Mouse (Mus musculus) forebrain, embryonic 10.5 days (tissue): Measurements from ENCODE around the gene Phkb. TPM values are rescaled to one million over a fixed set of nuclear protein-coding genes. Genes with fewer than 3 reads are reported as not detected.
"Not testable (repeated sequence)": the region's sequence is repeated elsewhere in the genome, so short reads cannot be mapped to it uniquely, and the experiment has no call there.

Experiments used
- DNase-seq: peaks from one replicate; pipeline ENCODE4 v3.0.0-alpha.2; 2017; ENCODE audit warnings: low spot score; ENCODE audit errors: extremely low spot score
- H3K27ac ChIP-seq: fragments of 300-500 bp; sonication (generic); 2 replicates; pipeline ENCODE4 v1.5.1; 2016; ENCODE audit warnings: mild to moderate bottlenecking
- H3K27me3 ChIP-seq: fragments of 300-500 bp; sonication (generic); 2 replicates; pipeline ENCODE4 v1.6.1; 2016; ENCODE audit warnings: mild to moderate bottlenecking; ENCODE audit not compliant: poor library complexity, severe bottlenecking
- H3K36me3 ChIP-seq: fragments of 300-500 bp; sonication (generic); replicated peaks from 2 replicates; pipeline ENCODE4 v1.6.1; 2016; ENCODE audit warnings: mild to moderate bottlenecking, moderate library complexity
- H3K4me1 ChIP-seq: fragments of 300-500 bp; sonication (generic); 2 replicates; pipeline ENCODE4 v1.6.1; 2016
- H3K4me3 ChIP-seq: fragments of 300-500 bp; sonication (generic); 2 replicates; pipeline ENCODE4 v1.5.1; 2016; ENCODE audit warnings: mild to moderate bottlenecking, moderate library complexity
- H3K9me3 ChIP-seq: fragments of 300-500 bp; sonication (generic); 2 replicates; pipeline ENCODE4 v1.6.1; 2016; ENCODE audit warnings: mild to moderate bottlenecking, moderate library complexity
- WGBS: fragments of 180-500 bp; shearing (Covaris S2); methylation state at CpG from one replicate; pipeline ENCODE4 v1.1.7; 2016; 5-methylcytosine and 5-hydroxymethylcytosine counted together
- polyA plus RNA-seq: library from polyadenylated mRNA; unstranded; fragments of >200 nt; fragmentation: Nextera tagmentation; extraction: Ambion mirVana; gene quantifications from 2 replicates; pipeline ENCODE4 v1.2.1, GENCODE M21; 2016

The Phkb gene
- 49.1 and 52.7 TPM in 2 replicates for polyA plus RNA-seq

DNA sequence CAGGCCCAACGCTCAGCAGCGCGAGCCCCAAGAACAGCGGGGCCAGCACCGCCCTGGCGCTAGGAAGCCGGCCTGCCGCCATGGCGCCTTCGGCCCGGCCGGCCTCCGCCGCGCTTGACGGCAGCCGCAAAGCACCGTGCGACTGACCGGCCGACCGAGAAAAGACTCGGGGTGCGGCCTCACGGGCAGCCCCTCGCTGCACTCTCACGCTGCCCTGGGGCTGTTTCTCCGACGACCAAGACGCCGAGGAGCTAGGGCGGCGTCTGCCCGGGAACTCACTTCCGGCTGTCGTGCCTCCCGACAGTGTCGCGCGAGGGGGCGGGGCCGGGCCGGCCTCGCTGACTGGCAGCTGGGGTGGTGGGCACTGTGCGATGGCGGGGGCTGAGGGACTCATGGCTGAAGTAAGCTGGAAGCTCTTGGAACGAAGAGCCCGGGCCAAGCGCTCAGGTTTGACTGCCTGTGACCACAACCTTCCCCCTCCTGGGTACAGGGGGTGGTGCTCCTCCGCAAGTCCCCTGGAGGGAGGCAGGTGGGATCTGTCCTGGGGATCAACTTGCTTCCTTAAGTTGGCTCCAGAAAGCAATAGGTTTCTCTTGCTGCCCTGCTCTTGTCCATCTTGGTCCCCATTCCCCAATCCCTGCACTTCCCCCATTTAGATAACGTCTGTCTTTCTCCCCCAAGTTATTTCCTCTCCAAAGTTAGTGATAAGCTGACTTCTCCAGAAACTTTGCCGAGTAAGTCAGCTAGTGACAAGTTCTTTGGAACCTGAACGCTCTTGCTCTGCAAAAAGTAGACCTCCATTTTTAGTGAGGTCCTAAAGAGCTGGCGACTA lies at the start of gene Phkb, which contains the start of gene Itfg1:
Phkb (plus strand) TSS at position 303 of the 832 bp plus-strand sequence.
Itfg1 (minus strand) TSS at position 265 of the 832 bp plus-strand sequence.
- H3K27ac ChIP-seq = peak within 1 kb of the TSS; percentile 97
- peaks cover 26% of the 10 kb centered on the region for H3K4me1 ChIP-seq
- no peaks in the 10 kb centered on the region for H3K27me3 ChIP-seq
- no peaks in the 10 kb centered on the region for H3K9me3 ChIP-seq
- peak; percentile 94 for DNase-seq
- H3K36me3 ChIP-seq = peaks cover 18% of the 10 kb centered on the region
- H3K4me3 ChIP-seq = peak within 1 kb of the TSS; percentile 92
- WGBS = under 1% methylated on average over 54 of the region's 54 CpGs

- 100% methylated on average over 1 of the region's 1 CpGs for WGBS
- not testable (repeated sequence) for H3K9me3 ChIP-seq, H3K27me3 ChIP-seq, H3K4me3 ChIP-seq, H3K27ac ChIP-seq, H3K4me1 ChIP-seq, DNase-seq
- peaks cover 44% of the 10 kb centered on the region for H3K36me3 ChIP-seq
Observed at GRCm38 (mm10) chr8:85796392-85796791, 44.4 kb upstream of the Phkb start.

GRCm38 (mm10) chr8:85800164-85800563 lies 40.6 kb upstream of the Phkb start:
- H3K4me1 ChIP-seq = no peaks in the 10 kb centered on the region

GRCm38 (mm10) chr8:85801408-85801807 lies 39.4 kb upstream of the Phkb start:
- H3K4me1 ChIP-seq = no peaks in the 10 kb centered on the region
- WGBS = 88% methylated on average over 1 of the region's 1 CpGs
- H3K36me3 ChIP-seq = peaks cover 27% of the 10 kb centered on the region
- H3K4me3 ChIP-seq = no peak overlapping the region
- DNase-seq = no peak
- no peak overlapping the region for H3K27ac ChIP-seq
- no peaks in the 10 kb centered on the region for H3K27me3 ChIP-seq
- H3K9me3 ChIP-seq = no peaks in the 10 kb centered on the region

More at GRCm38 (mm10) chr8:85800164-85800563, 40.6 kb upstream of the Phkb start:
- Histone ChIP-seq H3K4me3 (no peak overlapping the region), H3K36me3 (peaks cover 33% of the 10 kb centered on the region), H3K27me3 (no peaks in the 10 kb centered on the region), H3K27ac (no peak overlapping the region), H3K9me3 (no peaks in the 10 kb centered on the region)
- DNase-seq = no peak
- WGBS = 91% methylated on average over 1 of the region's 1 CpGs

DNA sequence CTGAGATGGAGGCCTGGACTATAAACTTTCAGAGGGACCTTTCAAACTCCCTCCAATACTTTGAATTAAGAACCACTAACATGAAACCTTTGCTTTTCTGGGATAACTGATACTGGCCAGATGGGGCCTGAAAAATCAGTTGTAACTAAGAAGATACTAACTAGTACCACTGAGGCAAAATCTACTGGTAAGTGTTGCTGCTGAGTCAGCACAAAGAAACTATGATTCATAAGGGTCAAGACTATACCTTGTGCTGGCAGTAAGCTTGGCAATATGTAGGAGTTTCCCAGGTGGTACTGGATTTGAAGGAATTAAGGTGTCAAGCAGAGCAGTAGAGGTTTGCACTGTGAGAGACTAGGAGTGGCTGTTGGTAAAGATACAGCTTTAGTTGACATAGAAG lies 27.1 kb upstream of the Phkb start:
- no peaks in the 10 kb centered on the region for H3K27me3 ChIP-seq
- H3K4me3 ChIP-seq = no peak overlapping the region
- DNase-seq = no peak
- H3K4me1 ChIP-seq = no peaks in the 10 kb centered on the region
- peaks cover 7% of the 10 kb centered on the region; the same call in 1 of the 2 replicates for H3K9me3 ChIP-seq
- H3K27ac ChIP-seq = no peak overlapping the region
- peaks cover 27% of the 10 kb centered on the region for H3K36me3 ChIP-seq

- WGBS = 1% methylated on average over 21 of the region's 21 CpGs
- Histone ChIP-seq H3K4me1 (peaks cover 26% of the 10 kb centered on the region), H3K4me3 (peak overlapping the region; percentile 92), H3K27ac (peak overlapping the region; percentile 97), H3K9me3 (no peaks in the 10 kb centered on the region), H3K36me3 (peaks cover 26% of the 10 kb centered on the region), H3K27me3 (no peaks in the 10 kb centered on the region)
- no peak for DNase-seq
Observed at GRCm38 (mm10) chr8:85839916-85840656, 673 bp upstream of the Phkb start.

GRCm38 (mm10) chr8:85841489-85841795 lies 683 bp downstream of the Phkb start:
- H3K9me3 ChIP-seq = no peaks in the 10 kb centered on the region
- H3K36me3 ChIP-seq = peaks cover 17% of the 10 kb centered on the region
- H3K27ac ChIP-seq = peak overlapping the region; percentile 97
- peaks cover 26% of the 10 kb centered on the region for H3K4me1 ChIP-seq
- WGBS = 18% methylated on average over 4 of the region's 4 CpGs
- DNase-seq = no peak
- peak overlapping the region; percentile 92 for H3K4me3 ChIP-seq
- no peaks in the 10 kb centered on the region for H3K27me3 ChIP-seq

GRCm38 (mm10) chr8:85845887-85846286 lies 5.1 kb downstream of the Phkb start:
- no peaks in the 10 kb centered on the region for H3K27me3 ChIP-seq
- H3K36me3 ChIP-seq = peaks cover 9% of the 10 kb centered on the region
- DNase-seq = no peak
- no peaks in the 10 kb centered on the region for H3K9me3 ChIP-seq
- H3K27ac ChIP-seq = no peak overlapping the region
- H3K4me3 ChIP-seq = no peak overlapping the region
- H3K4me1 ChIP-seq = peaks cover 18% of the 10 kb centered on the region

- 0 out of 2 replicates have a peak, but pooled peaks cover 5% of the 10 kb centered on the region for H3K4me1 ChIP-seq
- 90% methylated on average over 19 of the region's 19 CpGs for WGBS
- no peaks in the 10 kb centered on the region for H3K9me3 ChIP-seq
- no peak overlapping the region for H3K4me3 ChIP-seq
- no peak overlapping the region for H3K27ac ChIP-seq
- no peaks in the 10 kb centered on the region for H3K27me3 ChIP-seq
- DNase-seq = no peak
- H3K36me3 ChIP-seq = peaks cover 31% of the 10 kb centered on the region
Observed at GRCm38 (mm10) chr8:85854220-85855123, 13.7 kb downstream of the Phkb start.

- 49% methylated on average over 11 of the region's 11 CpGs for whole genome bisulfite sequencing
- not testable (repeated sequence) for DNase-seq, H3K9me3 ChIP-seq, H3K27me3 ChIP-seq, H3K4me1 ChIP-seq, H3K27ac ChIP-seq, H3K4me3 ChIP-seq
- H3K36me3 ChIP-seq = peaks cover 22% of the 10 kb centered on the region
Observed at GRCm38 (mm10) chr8:85857227-85857896, 16.6 kb downstream of the Phkb start.

DNA sequence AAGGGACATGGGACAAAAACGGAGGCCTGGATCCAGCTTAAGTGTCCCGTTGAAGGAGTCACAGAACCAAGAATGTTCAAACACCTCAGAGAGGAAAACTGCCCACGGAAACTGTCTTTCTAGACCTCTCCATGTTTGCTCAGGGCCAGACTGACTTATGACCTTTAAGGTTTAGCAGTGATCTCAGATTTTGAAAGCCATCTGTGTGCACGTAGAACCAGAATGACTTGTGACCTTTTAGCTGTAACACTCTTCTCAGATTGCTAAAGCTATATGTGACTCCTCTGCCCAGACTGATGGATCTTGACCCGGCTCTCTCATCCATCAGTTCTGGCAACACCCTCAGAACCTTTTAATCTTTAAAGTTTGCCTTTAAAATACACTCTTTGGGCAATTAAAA lies 19.9 kb downstream of the Phkb start:
- WGBS = 76% methylated on average over 5 of the region's 5 CpGs
- no peaks in the 10 kb centered on the region for H3K36me3 ChIP-seq
- no peaks in the 10 kb centered on the region for H3K9me3 ChIP-seq
- H3K4me1 ChIP-seq = 0 out of 2 replicates have a peak, but pooled peaks cover 5% of the 10 kb centered on the region
- H3K27me3 ChIP-seq = no peaks in the 10 kb centered on the region
- H3K4me3 ChIP-seq = no peak overlapping the region
- no peak for DNase-seq
- H3K27ac ChIP-seq = no peak overlapping the region

DNA sequence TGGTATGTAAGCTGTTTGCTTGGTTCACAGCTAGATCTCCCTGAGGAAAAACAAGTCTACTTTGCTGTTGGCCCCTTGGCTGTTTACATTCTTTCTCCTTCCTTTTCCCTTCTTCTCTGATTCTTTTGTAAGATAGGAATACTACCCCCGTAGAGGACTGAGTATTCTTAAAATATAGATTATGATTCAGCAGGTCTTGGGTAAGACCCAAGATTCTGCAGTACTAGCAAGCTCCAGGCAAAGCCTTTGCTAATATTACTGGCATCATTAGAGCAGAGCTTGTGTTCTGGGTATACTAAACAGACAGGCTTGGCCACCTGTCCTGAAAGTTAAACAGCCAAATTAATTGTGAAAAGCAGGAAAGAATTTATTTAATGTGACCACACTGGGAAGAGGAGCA lies 21.6 kb downstream of the Phkb start:
- H3K4me3 ChIP-seq = no peak overlapping the region
- H3K27ac ChIP-seq = no peak overlapping the region
- 0 out of 2 replicates have a peak, but pooled peaks cover 1% of the 10 kb centered on the region for H3K4me1 ChIP-seq
- H3K36me3 ChIP-seq = no peaks in the 10 kb centered on the region
- H3K27me3 ChIP-seq = no peaks in the 10 kb centered on the region
- DNase-seq = no peak
- H3K9me3 ChIP-seq = no peaks in the 10 kb centered on the region
- WGBS = 83% methylated on average over 1 of the region's 1 CpGs
